Comparison of ENCODE assay signal across 17 mouse cellular contexts in the genomic region with DNA sequence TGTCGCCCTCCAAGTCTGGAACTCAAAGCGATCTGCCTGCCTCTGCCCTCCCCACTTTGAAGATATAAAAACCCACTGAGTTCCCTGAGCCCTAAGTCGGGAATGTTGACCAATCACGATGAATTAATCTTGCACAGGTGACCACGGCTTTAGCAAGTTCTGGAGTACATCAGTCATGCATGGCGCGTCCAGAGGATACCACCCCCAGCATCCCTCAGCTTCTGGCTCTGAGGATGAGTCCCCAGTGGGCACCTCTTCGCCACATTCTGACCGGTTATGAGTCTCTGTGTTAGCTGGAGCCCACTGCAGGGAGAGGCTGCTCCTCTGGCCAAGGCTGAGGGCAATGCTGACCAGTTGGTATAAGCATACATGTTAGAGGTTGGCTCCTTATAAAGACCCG. TPM values are rescaled to one million over a fixed set of nuclear protein-coding genes. Genes with fewer than 3 reads are reported as not detected.
DNase-seq lines count a peak whose midpoint lies in the region; ATAC-seq and TF ChIP-seq lines count a peak whose summit lies in the region.
"Had no signal": no experiment of that assay in that cellular context is flagged by ENCODE, and none has a peak within 500 bp of the region (broad histone marks: within the 10 kb centered on the region; RNA-seq: fewer than 3 reads in every experiment).

No protein-coding gene starts in this region.

- ATAC-seq in CD4-positive, CD25-positive, alpha-beta regulatory T cell, adult 4 months: no peak
- ATAC-seq: forebrain, embryonic 13.5 days; hindbrain, postnatal 0 days had no signal

- no peak for TF ChIP-seq CTCF in cerebellum, adult 2 months (IDR thresholded peaks at IDR 0.05; ENCODE audit: borderline replicate concordance, insufficient read depth, low read depth, low read length)
- no peak for TF ChIP-seq CTCF in olfactory bulb, adult 2 months (IDR thresholded peaks at IDR 0.05; ENCODE audit: insufficient read depth, low read depth, low read length)

- peak; percentile 63 to 78 for DNase-seq in cerebellum, adult 2 months
- DNase-seq in cerebellum, postnatal 10 days: no peak
- DNase-seq in lung, postnatal 10 days: peak; percentile 2
- no peak for DNase-seq in lung, postnatal 36 days
- DNase-seq in cerebellum, adult 9-11 months: peak; percentile 77
- no peak for DNase-seq in testis, postnatal 10 days (ENCODE audit: low spot score)
- DNase-seq: forebrain, postnatal 0 days; gastrocnemius, adult 2 months; gastrocnemius, postnatal 25 days; heart, postnatal 36 days had no signal

- no peak for TF ChIP-seq POLR2A in cerebellum, adult 2 months (IDR thresholded peaks at IDR 0.05; ENCODE audit: borderline replicate concordance, insufficient read depth, low read length)
- no peak for TF ChIP-seq POLR2A in olfactory bulb, adult 2 months (IDR thresholded peaks at IDR 0.05; ENCODE audit: insufficient read depth, low read depth, low read length)

- H3K4me3 ChIP-seq in cerebellum, adult 2 months (replicated peaks; ENCODE audit: insufficient read depth, low read depth, low read length): no peak overlapping the region
- H3K4me3 ChIP-seq in olfactory bulb, adult 2 months (ENCODE audit: insufficient read depth, low read depth, low read length): no peak overlapping the region
- H3K4me3 ChIP-seq: embryonic facial prominence, embryonic 10.5 days; forebrain, embryonic 13.5 days; gastrocnemius, adult 2 months; heart, embryonic 13.5 days; hindbrain, embryonic 12.5 days had no signal

- H3K4me1 ChIP-seq in cerebellum, adult 2 months (ENCODE audit: control insufficient read depth, insufficient read depth, low read length): peaks cover 35% of the 10 kb centered on the region
- peaks cover 20% of the 10 kb centered on the region for H3K4me1 ChIP-seq in olfactory bulb, adult 2 months (ENCODE audit: control insufficient read depth, insufficient read depth, low read length)
- H3K4me1 ChIP-seq: hindbrain, embryonic 12.5 days had no signal

- H3K27ac ChIP-seq in cerebellum, adult 2 months (ENCODE audit: insufficient read depth, low read length): peak overlapping the region; percentile 96
- peak overlapping the region; percentile 89 for H3K27ac ChIP-seq in olfactory bulb, adult 2 months (ENCODE audit: insufficient read depth, low read depth, low read length)
- H3K27ac ChIP-seq: embryonic facial prominence, embryonic 10.5 days; forebrain, embryonic 13.5 days; gastrocnemius, adult 2 months; heart, embryonic 13.5 days; hindbrain, embryonic 12.5 days; hindbrain, postnatal 0 days had no signal

- 48% methylated on average over 10 of the region's 10 CpGs for WGBS in cerebellum, adult 2 months
- 81% methylated on average over 10 of the region's 10 CpGs for WGBS in olfactory bulb, adult 2 months

- H3K27me3 ChIP-seq in cerebellum, adult 2 months (ENCODE audit: control insufficient read depth, insufficient read depth, low read length): no peaks in the 10 kb centered on the region

RNA-seq across cellular contexts. Expression of a gene that starts 12.3 kb away (rescaled TPM):
- polyA plus RNA-seq in cerebellum, adult 2 months (2012; rRNA removed): 86.0 and 99.2 TPM in 2 replicates
- polyA plus RNA-seq in olfactory bulb, adult 2 months (2012; ENCODE audit: insufficient read depth, insufficient read length, low replicate concordance, missing spikeins): not detected in 2 replicates
- polyA plus RNA-seq in CD4-positive, CD25-positive, alpha-beta regulatory T cell, adult 4 months (2017; shearing (Covaris generic)): 10 to 100 TPM; 21.3 to 56.0 TPM

RNA-seq across cellular contexts. Expression of a gene that starts 16.1 kb away (rescaled TPM):
- polyA plus RNA-seq in cerebellum, adult 2 months (2012; rRNA removed): 361 and 454 TPM in 2 replicates
- 402 and 593 TPM in 2 replicates for polyA plus RNA-seq in olfactory bulb, adult 2 months (2012; ENCODE audit: insufficient read depth, insufficient read length, low replicate concordance, missing spikeins)
- 100 to 1,000 TPM in 1 of 2 experiments, 10 to 100 TPM in 1; 80.7 to 125 TPM for polyA plus RNA-seq in CD4-positive, CD25-positive, alpha-beta regulatory T cell, adult 4 months (2017; shearing (Covaris generic))

RNA-seq across cellular contexts. Expression of a gene that starts 26.6 kb away (rescaled TPM):
- polyA plus RNA-seq in cerebellum, adult 2 months (2012; rRNA removed): 0.24 and 0.65 TPM in 2 replicates
- polyA plus RNA-seq in olfactory bulb, adult 2 months (2012; ENCODE audit: insufficient read depth, insufficient read length, low replicate concordance, missing spikeins): not detected in 2 replicates
- polyA plus RNA-seq in CD4-positive, CD25-positive, alpha-beta regulatory T cell, adult 4 months (2017; shearing (Covaris generic)): 1 to 10 TPM in 1 of 2 experiments, under 1 TPM in 1; 0.26 to 1.2 TPM

RNA-seq across cellular contexts. Expression of a gene that starts 51.0 kb away (rescaled TPM):
- polyA plus RNA-seq in cerebellum, adult 2 months (2012; rRNA removed): 146 and 148 TPM in 2 replicates
- not detected in 2 replicates for polyA plus RNA-seq in olfactory bulb, adult 2 months (2012; ENCODE audit: insufficient read depth, insufficient read length, low replicate concordance, missing spikeins)
- 100 to 1,000 TPM in 1 of 2 experiments, 10 to 100 TPM in 1; 83.6 to 119 TPM for polyA plus RNA-seq in CD4-positive, CD25-positive, alpha-beta regulatory T cell, adult 4 months (2017; shearing (Covaris generic))

Comparison
In these comparisons a context has a peak if more than half of its experiments do, and no peak if none do; other contexts are left out.
1. DNase-seq: peak in cerebellum, adult 2 months (2 of 2), lung, postnatal 10 days (single experiment) and cerebellum, adult 9-11 months (single experiment); none in cerebellum, postnatal 10 days (0 of 2), lung, postnatal 36 days (single experiment) and testis, postnatal 10 days (single experiment).
2. RNA of a gene that starts 12.3 kb away (polyA plus RNA-seq): 86.0 to 99.2 TPM in cerebellum, adult 2 months and 21.3 to 56.0 TPM in CD4-positive, CD25-positive, alpha-beta regulatory T cell, adult 4 months; not detected in olfactory bulb, adult 2 months; every median in the first group is over 10 times any median in the second.